Mouse (Mus musculus): ENCODE results near the gene 9130213A22Rik.
A peak's percentile ranks its signal among the peaks of the same experiment; 100 is the strongest.

Gene 9130213A22Rik

DNA sequence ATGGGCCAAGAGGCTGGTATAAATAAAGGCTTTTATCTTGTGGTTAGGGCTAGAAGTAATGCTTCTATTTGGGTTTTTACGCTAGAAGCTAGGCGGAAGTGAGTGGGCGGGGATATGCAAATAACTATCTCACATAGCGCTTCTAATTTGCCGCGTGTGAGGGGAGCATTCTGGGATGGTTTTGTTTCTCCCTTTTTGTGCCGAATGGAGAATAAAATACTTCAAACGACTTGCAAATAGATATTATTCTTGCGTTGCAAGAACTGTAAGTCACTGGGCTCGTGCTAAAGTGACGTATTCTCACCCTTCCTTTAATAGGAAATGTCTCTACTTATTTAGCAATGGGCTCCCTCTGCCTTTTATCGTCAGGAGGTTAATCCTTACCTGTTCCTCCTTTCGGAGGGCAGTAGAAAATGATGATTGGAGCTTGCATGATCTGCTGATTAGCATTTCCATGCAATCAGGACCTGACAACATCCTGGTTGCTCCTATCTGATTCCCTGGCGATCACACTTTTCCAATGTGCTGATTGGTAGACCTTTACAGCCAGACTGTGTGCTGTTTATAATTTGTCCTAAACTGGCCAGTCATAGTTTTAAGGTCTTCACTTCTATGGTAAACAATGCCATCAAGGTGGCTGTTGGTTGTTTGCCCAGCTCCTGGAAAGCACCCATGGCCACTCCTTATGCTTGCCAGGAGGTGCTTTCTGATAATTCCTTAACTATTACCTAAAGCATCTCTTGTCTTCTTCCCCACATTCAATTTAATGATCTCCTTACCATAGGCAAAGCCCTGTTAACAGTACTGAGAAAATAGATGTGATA is 49.1 kb downstream of the 9130213A22Rik start:
- peak; percentile 92 to 94 for DNase-seq

DNA sequence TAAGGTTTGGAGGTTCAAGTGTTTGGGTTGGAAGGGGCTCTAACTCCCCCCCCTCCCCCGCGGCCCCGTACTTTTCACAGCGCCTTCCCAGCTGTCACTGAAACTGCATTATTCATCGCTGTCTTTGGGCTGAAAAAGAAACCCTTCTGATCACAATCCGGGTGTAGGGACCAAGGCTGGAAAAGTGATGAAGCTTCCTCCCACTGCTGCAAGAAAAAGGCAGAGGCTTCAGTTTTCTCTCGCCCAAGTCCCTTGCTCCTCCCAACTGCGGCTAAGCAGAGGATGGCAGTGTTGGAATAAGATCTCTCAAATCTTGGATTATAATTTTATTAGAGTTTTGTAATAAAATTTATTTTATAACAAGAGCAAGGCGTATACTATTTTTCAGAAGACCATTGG is 49.7 kb downstream of the 9130213A22Rik start:
- DNase-seq, result peak in 1 of 2 experiments; percentile 32

DNA sequence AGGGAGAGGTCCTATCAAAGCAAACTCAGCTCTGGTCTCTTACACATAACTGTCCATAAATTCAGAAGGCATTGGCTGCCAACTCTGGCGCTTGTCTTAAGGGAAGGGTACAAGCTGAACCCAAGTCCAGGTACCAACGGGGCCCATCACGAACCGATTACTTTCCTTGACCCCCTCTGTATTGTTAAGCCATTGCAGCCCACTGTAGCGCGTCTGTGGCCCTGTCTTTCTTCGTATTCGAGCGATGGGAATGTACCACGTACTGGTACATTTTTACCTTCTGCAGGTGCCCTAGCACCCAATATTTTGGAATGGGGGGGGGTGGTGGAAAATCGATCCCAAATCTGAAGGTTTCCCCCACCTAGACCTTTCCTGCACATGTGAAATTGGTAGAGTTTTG is 50.2 kb downstream of the 9130213A22Rik start:
- no peak for DNase-seq

DNA sequence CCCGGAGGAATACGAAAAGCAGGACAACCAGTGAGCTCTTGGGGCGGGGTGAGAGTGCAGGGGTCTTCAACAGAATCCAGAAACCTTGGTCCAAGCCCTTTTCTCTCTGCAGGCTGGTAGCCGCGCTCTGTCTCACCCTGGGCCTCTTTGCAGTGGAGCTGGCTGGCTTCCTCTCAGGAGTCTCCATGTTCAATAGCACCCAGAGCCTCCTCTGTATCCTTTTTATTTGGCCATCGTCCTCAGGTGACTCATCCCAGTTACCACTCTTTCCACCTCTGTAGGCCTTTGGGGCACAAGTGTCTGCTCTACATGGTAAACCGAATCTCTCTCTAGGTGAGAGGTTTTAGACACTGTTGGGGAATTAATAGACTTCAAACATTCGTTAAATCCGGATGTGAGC is 51.1 kb downstream of the 9130213A22Rik start:
- no peak for DNase-seq

DNA sequence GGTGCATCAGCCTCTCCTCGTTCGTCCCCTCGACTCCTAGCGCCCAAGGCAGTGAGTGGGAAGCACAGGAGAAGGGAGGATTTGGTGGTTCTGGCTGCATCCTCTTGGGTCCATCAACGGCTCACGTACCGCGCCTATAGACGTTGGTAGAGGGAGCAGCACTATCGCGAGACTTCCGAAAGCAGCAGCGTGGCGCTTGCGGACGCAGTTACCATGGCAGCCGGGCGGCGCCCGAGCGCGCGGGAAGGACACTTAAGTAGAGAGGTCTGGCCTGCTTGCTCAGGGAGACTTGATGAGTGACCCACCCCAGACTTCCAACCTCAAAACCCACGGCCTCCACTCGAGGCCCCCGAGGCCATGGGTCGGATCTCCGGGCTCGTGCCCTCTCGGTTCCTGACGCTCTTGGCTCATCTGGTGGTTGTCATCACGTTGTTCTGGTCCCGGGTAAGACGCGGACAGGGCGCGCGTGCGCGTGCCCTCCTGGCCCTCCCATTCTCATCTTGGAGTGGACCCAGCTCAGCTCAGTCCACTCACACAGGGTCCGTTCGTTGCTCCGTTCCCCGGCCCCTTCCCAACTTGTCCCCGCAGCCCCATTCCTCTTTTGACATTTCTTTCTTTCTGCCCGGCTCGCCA is 51.7 kb downstream of the 9130213A22Rik start, which contains the start of gene Tmem107:
Tmem107 (plus strand) TSS at position 217 of the 633 bp plus-strand sequence.
- peak; percentile 96 to 97 for DNase-seq

DNA sequence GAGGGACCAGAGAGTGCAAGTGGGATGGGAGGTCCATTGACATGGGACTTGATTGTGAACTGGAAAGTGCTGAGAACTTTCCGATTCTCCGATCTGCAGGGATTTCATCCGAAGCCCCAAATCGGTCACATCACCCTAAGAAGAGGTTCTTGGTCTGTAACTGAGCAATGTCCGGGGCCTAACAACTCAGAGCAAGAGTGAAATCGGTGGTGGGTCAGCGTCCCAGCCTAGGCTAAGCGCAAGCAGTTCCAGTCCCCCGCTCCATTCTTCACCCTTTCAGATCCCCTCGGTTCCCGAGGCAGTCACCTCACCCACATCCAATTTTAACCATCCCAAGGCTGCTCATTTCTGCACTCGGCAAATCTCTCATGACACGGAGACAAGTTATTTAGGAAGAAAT is 52.3 kb downstream of the 9130213A22Rik start:
- peak in 1 of 2 experiments; percentile 40 for DNase-seq

Measured in cerebellum, postnatal 10 days (tissue).